Mouse (Mus musculus): ENCODE measurements at regions not wholly inside any gene's neighbourhood (a gene's known extent, or its start where the extent isn't known, plus 50 kb on each side); places are given as distances from the start of the nearest gene placed in this dataset.

DNA sequence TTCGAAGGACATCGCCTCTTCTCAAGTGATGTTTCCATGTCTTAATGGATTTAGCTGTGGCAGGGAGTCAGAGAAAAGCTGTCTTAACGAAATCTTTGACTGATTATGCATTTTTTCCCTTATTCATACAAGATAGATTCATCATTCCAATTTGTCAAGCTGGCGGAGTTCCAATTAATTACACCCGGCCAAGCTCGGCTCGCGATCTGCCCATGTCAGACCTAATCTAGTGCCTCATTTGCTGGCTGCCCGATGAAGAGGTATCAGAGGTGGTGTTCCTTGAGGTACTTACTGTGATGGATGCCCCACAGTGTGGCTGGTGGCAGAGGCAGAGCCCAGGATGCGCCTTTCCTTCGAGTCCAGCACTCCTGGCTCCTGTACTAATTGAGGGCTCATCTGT lies 204.9 kb downstream of the Arrdc4 start:
- TF ChIP-seq TCF12 (IDR thresholded peaks at IDR 0.05; ENCODE audit: insufficient read depth, poor library complexity, severe bottlenecking): no peak
- no peak for TF ChIP-seq USF1 (IDR thresholded peaks at IDR 0.05; ENCODE audit: low read depth)
- TF ChIP-seq MYOD1 (IDR thresholded peaks at IDR 0.05; ENCODE audit: control insufficient read depth in 1 of 3, insufficient read length in 2 of 3, low read depth in 2 of 3): no peak
- no peak for TF ChIP-seq E2F4 (IDR thresholded peaks at IDR 0.05; ENCODE audit: insufficient read depth)
- no peak for TF ChIP-seq POLR2A (IDR thresholded peaks at IDR 0.05; ENCODE audit: insufficient read length, low read depth)
- TF ChIP-seq MAX (IDR thresholded peaks at IDR 0.05; ENCODE audit: low read depth): no peak
- no peak for TF ChIP-seq TCF3 (IDR thresholded peaks at IDR 0.05; ENCODE audit: insufficient read length, low read depth)
- no peak for TF ChIP-seq CEBPB (IDR thresholded peaks at IDR 0.05; ENCODE audit: insufficient read depth, poor library complexity, severe bottlenecking)
- TF ChIP-seq POLR2AphosphoS2 (IDR thresholded peaks at IDR 0.05; ENCODE audit: insufficient read length, low read depth): no peak
- no peak for TF ChIP-seq REST (IDR thresholded peaks at IDR 0.05; ENCODE audit: insufficient read depth, insufficient read length)
- TF ChIP-seq MYOG (IDR thresholded peaks at IDR 0.05; ENCODE audit: control insufficient read depth in 1 of 3, insufficient read depth in 1 of 3, insufficient read length in 2 of 3, low read depth in 2 of 3): no peak
- TF ChIP-seq SRF (IDR thresholded peaks at IDR 0.05; ENCODE audit: control insufficient read depth, insufficient read length, low read depth): no peak

All from myocyte (in vitro differentiated cells).